Mouse (Mus musculus) midbrain, embryonic 14.5 days (tissue): Measurements from ENCODE around the gene Arhgap32. TPM values are rescaled to one million over a fixed set of nuclear protein-coding genes. Genes with fewer than 3 reads are reported as not detected.

Source experiments
- ATAC-seq: fragments of 200-750 bp; cut with Nextera tagmentation; 2 replicates; pipeline ENCODE4 v1.8.0; 2017; ENCODE audit warnings: moderate number of reproducible peaks, moderate library complexity; ENCODE audit not compliant: low FRiP score, low TSS enrichment
- DNase-seq: peaks from one replicate; pipeline ENCODE4 v3.0.0-alpha.2; 2015
- H3K27ac ChIP-seq: fragments of 300-500 bp; sonication (generic); replicated peaks from 2 replicates; pipeline ENCODE4 v1.5.1; 2014; ENCODE audit warnings: mild to moderate bottlenecking, low read depth, low read length, moderate library complexity
- H3K27me3 ChIP-seq: fragments of 300-500 bp; sonication (generic); 2 replicates; pipeline ENCODE4 v1.6.1; 2014; ENCODE audit warnings: low read length, control low read depth, mixed read lengths; ENCODE audit not compliant: control insufficient read depth, insufficient read depth
- H3K36me3 ChIP-seq: fragments of 300-500 bp; sonication (generic); 2 replicates; pipeline ENCODE4 v1.6.1; 2014; ENCODE audit warnings: low read length, control low read depth; ENCODE audit not compliant: control insufficient read depth, insufficient read depth
- H3K4me1 ChIP-seq: fragments of 300-500 bp; sonication (generic); 2 replicates; pipeline ENCODE4 v1.6.1; 2014; ENCODE audit warnings: mild to moderate bottlenecking, antibody characterized with exemption, low read length, control low read depth; ENCODE audit not compliant: control insufficient read depth, insufficient read depth
- H3K4me2 ChIP-seq: fragments of 300-500 bp; sonication (generic); 2 replicates; pipeline ENCODE4 v1.6.1; 2014; ENCODE audit warnings: mild to moderate bottlenecking, low read length, moderate library complexity
- H3K4me3 ChIP-seq: fragments of 300-500 bp; sonication (generic); replicated peaks from 2 replicates; pipeline ENCODE4 v1.5.1; 2014; ENCODE audit warnings: low read depth, low read length
- H3K9ac ChIP-seq: fragments of 300-500 bp; sonication (generic); replicated peaks from 2 replicates; pipeline ENCODE4 v1.6.1; 2014; ENCODE audit warnings: mild to moderate bottlenecking, low read length, moderate library complexity
- H3K9me3 ChIP-seq: fragments of 300-500 bp; sonication (generic); 2 replicates; pipeline ENCODE4 v1.6.1; 2016; ENCODE audit warnings: low read length, control low read depth, mixed read lengths; ENCODE audit not compliant: control insufficient read depth
- WGBS: fragments of 180-500 bp; shearing (Covaris S2); extraction: QIAGEN DNeasy Blood & Tissue Kit; methylation state at CpG from one replicate; pipeline ENCODE4 v1.1.7; 2014; 5-methylcytosine and 5-hydroxymethylcytosine counted together
- polyA plus RNA-seq: library from polyadenylated mRNA; unstranded; fragments of >200 nt; fragmentation: Nextera tagmentation; extraction: Ambion mirVana; gene quantifications from 2 replicates; pipeline ENCODE4 v1.2.1, GENCODE M21; 2014

The Arhgap32 gene
- polyA plus RNA-seq, 1 experiment from 2014 or later, result 18.0 TPM

DNA sequence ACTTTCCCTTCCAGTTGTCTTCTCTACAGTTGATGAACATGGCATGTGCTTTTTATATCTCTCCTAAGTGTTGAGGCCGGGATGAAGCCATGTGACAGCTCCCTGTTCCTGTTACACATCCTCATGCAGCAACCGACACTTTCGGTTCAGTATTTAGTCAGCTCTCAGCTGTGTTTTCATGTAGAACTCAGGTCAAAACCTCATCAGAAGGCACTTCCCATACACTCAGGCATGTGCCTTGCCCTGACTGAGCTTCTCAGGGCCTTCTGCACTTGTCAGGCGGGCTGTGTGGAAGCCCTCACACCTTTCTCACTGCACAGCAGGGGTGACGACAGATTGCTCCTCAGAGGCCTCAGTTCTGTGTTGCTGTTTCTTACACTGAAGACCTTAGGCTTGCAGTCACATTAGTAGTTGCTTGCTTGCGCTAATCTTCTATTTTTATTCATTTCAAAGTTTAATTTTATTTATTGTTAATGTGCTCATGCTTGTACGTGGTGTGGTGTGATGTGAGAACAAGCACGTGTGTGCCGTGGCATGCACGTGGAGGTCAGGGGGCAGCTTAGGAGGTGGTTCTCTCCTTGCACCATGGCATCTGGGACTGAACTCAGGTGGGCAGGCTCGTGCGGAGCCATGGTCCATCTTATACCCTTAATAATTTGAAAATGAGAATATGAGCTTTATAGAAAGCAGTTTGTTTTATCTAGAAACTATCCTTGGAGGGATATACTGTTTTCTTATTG is 30.5 kb downstream of the Arhgap32 start:
- WGBS, result 81% methylated on average over 12 of the region's 12 CpGs
- H3K4me3 ChIP-seq, result no peak overlapping the region
- H3K9me3 ChIP-seq, result no peaks in the 10 kb centered on the region
- no peaks in the 10 kb centered on the region for H3K27me3 ChIP-seq
- no peak for DNase-seq
- no peak overlapping the region for H3K9ac ChIP-seq
- no peak overlapping the region for H3K4me2 ChIP-seq
- H3K27ac ChIP-seq, result no peak overlapping the region
- no peak for ATAC-seq
- no peaks in the 10 kb centered on the region for H3K36me3 ChIP-seq
- no peaks in the 10 kb centered on the region for H3K4me1 ChIP-seq

DNA sequence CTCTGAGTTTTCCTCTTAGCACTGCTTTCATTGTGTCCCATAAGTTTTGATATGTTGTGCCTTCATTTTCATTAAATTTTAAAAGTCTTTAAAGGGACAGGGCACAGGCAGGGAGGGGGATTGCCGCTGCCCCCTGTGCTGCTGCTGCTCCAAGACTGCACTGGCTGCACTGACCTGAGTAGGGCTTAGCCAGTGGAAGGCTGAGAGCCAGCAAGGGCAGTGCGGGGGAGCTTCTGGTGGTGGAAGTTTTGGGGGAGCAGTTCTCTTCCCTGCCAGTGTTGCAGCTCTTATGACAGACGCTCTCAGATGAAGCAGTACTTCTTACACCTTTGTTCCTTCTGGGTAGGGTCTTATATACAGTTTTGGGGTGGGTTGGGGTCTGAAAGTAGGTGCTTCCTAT is 33.3 kb downstream of the Arhgap32 start:
- Histone ChIP-seq H3K36me3 (no peaks in the 10 kb centered on the region), H3K27me3 (no peaks in the 10 kb centered on the region), H3K4me2 (no peak overlapping the region), H3K4me3 (no peak overlapping the region), H3K9ac (no peak overlapping the region), H3K9me3 (no peaks in the 10 kb centered on the region), H3K4me1 (no peaks in the 10 kb centered on the region), H3K27ac (no peak overlapping the region)
- no peak for ATAC-seq
- WGBS, result 87% methylated on average over 3 of the region's 3 CpGs
- no peak for DNase-seq

DNA sequence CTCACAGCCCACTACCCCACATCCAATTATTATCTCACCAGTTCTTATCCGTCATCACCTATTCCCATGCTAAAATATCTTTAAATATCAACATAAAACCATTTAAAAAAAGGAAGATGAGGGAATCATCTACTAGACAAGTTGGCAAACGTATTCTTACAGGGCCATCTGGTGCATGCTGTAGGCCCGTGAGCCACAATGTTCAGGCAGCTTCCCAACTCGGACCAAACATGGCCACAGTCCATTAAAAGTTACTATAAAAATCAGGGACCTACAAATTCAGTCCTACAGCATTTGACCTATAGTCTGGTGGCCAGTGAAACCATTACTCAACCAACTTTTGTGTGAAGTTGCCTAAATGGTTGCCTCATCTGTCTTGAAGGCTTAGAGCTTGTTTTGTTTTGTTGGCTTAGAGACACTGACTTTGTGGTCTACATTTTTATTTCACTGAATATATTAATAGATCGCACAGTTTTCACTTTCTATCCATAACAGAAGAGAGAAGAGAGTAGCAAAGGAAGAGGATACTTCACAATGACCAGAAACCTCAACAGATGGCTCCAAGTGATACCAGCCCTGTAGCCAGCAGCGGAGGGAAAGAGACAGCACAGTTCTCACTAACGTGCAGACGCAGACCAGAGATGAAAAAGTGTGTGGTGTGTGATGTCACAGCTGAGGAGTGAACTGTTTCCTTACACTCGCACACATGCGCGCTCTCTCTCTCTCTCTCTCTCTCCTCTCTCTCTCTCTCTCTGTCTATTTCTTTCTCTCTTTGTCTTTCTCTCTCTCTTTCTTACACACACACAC is 34.1 kb downstream of the Arhgap32 start:
- WGBS, result 94% methylated on average over 11 of the region's 11 CpGs
- DNase-seq, result no peak
- no peaks in the 10 kb centered on the region for H3K27me3 ChIP-seq
- H3K27ac ChIP-seq, result no peak overlapping the region
- no peaks in the 10 kb centered on the region for H3K36me3 ChIP-seq
- H3K4me3 ChIP-seq, result no peak overlapping the region
- H3K9ac ChIP-seq, result no peak overlapping the region
- no peak for ATAC-seq
- H3K9me3 ChIP-seq, result no peaks in the 10 kb centered on the region
- H3K4me1 ChIP-seq, result no peaks in the 10 kb centered on the region
- H3K4me2 ChIP-seq, result no peak overlapping the region

DNA sequence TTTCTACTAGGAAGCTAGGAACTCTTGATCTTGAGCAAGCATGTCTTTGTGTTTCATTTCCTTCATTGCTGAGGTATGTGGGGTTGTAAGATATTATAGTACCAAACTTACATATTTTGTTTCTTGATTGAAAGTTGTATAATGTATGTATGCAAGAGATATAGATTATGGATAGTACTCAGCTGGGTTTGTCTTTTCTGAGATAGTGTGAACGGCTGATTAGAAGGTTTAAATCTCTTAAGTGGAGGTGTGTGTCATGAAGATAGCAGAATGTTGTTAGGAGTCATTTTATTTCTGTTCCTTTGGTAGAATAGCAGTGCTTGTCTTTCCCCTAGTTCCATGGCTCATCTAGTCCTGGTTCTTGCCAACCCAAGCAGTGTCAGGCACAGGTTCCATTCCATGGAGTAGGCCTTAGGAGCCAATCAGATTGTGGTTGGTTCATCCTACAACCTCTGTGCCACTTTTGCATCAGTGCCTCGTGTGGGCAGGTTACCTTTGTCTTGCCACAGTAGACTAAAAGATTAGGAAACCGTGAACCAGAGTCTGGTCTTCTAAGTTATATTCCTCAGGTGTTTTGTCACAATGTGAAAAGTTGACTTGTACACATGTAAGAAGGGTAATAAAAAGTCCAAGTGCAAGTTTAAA is 38.9 kb downstream of the Arhgap32 start:
- Histone ChIP-seq H3K4me2 (no peak overlapping the region), H3K36me3 (no peaks in the 10 kb centered on the region), H3K4me1 (no peaks in the 10 kb centered on the region), H3K27ac (no peak overlapping the region), H3K9ac (no peak overlapping the region), H3K9me3 (no peaks in the 10 kb centered on the region), H3K27me3 (no peaks in the 10 kb centered on the region), H3K4me3 (no peak overlapping the region)
- 91% methylated on average over 3 of the region's 3 CpGs for WGBS
- DNase-seq, result no peak
- ATAC-seq, result no peak

DNA sequence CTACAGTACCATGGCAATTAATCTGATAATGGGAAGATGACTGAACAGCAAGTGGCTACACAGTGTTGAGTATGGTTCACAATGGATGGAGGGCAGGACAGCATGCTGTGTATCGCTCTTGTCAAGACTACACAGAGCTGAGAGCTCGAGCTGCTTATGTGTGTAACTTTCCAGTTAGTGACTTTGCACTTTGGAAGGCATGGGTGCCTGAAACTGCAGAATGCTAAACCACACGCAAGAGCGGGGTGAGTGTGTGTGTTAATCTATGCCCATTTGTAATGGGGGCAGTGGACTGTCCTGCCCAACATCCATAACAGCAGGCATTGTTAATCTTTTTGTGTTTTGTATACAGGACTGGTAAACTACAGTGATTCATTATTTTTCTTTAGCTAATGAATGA is 40.8 kb downstream of the Arhgap32 start:
- ATAC-seq (no peak), DNase-seq (no peak)
- no peak overlapping the region for H3K4me2 ChIP-seq
- no peaks in the 10 kb centered on the region for H3K9me3 ChIP-seq
- H3K27me3 ChIP-seq, result no peaks in the 10 kb centered on the region
- WGBS, result 76% methylated on average over 4 of the region's 4 CpGs
- no peak overlapping the region for H3K4me3 ChIP-seq
- H3K36me3 ChIP-seq, result no peaks in the 10 kb centered on the region
- no peaks in the 10 kb centered on the region for H3K4me1 ChIP-seq
- H3K27ac ChIP-seq, result no peak overlapping the region
- no peak overlapping the region for H3K9ac ChIP-seq

DNA sequence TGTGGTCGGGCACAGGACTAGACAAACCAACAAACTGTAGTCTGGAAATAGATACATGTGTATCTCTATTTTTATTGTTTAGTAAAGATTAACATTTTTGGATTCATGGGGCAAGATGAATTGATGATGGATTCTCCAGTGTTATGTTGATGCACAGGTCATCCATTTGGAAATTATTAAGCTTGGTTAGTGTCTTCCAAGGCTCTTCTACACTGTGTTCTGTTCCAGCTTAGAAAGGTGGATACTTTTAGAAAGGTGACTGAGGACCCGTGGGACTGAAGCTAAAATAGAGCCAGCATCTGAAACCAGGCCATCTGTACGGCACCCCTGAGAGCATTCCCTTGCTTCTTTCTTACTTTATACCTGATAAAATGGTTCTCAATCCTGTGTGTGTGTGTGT is 41.3 kb downstream of the Arhgap32 start:
- Histone ChIP-seq H3K4me1 (no peaks in the 10 kb centered on the region), H3K9me3 (no peaks in the 10 kb centered on the region), H3K4me3 (no peak overlapping the region), H3K9ac (no peak overlapping the region), H3K27ac (no peak overlapping the region), H3K27me3 (no peaks in the 10 kb centered on the region), H3K36me3 (no peaks in the 10 kb centered on the region), H3K4me2 (no peak overlapping the region)
- no peak for DNase-seq
- ATAC-seq, result no peak
- 81% methylated on average over 3 of the region's 3 CpGs for WGBS

DNA sequence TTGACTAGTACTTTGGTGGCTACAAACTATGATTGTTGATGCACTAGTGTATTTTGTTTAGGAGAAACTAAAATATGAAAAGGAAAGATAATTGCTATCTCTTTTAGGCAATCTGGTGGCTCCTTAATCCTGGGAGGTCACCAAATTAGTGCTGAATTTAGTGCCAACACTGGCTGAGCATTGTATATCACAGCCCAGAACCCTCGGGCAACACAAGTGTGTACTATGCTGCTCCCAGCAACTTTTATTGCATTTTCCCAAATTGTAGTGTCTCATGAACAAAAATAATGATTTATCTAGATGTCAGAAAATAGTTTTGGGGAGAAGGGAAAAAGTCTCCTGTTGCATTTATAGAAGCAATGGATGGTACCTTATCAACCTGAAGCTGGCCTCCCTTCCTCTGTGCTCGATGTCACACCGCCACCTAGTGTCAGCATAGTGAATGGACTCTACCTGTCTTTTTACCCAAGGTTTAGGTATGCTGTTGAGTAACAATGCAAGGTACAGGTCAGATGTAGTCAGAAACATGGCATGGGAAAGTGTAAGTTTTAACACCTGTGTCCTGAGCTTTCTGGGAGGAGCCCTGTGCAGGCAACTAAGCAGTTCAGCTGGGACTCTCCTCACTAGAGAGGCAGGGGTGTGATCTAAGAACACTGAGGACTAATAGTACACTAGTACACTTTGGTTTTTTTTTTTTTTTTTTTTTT is 43.1 kb downstream of the Arhgap32 start:
- H3K4me2 ChIP-seq, result no peak overlapping the region
- H3K4me3 ChIP-seq, result no peak overlapping the region
- WGBS, result 34% methylated on average over 3 of the region's 3 CpGs
- no peaks in the 10 kb centered on the region for H3K27me3 ChIP-seq
- no peaks in the 10 kb centered on the region for H3K36me3 ChIP-seq
- no peak overlapping the region for H3K27ac ChIP-seq
- peak; percentile 76; the same call in 1 of the 2 replicates for ATAC-seq
- no peaks in the 10 kb centered on the region for H3K4me1 ChIP-seq
- H3K9ac ChIP-seq, result no peak overlapping the region
- no peaks in the 10 kb centered on the region for H3K9me3 ChIP-seq
- peak; percentile 88 for DNase-seq

DNA sequence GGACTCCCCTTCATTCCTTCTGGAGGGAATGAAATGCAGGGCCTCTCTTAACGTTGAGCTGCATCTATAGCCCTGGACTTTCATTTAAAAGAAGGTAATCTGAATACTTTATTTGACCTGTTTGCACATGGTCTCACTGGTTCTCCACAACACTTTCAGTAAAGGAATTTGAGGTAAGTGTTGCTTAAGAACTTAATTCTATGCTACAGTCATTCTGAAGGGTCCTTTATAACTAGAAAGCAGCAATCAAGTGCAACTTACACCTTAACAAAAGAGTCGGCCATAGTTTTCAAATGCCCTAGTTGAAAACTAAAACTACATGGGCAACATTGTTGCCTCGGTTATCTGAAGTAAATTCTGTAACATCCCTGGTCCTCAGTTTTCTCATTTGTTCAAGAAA is 43.8 kb downstream of the Arhgap32 start:
- Histone ChIP-seq H3K4me3 (no peak overlapping the region), H3K27me3 (no peaks in the 10 kb centered on the region), H3K27ac (no peak overlapping the region), H3K9me3 (no peaks in the 10 kb centered on the region), H3K9ac (no peak overlapping the region), H3K4me2 (no peak overlapping the region), H3K4me1 (no peaks in the 10 kb centered on the region), H3K36me3 (no peaks in the 10 kb centered on the region)
- ATAC-seq (no peak), DNase-seq (no peak)
- 82% methylated on average over 3 of the region's 3 CpGs for WGBS
